Mouse (Mus musculus) limb, embryonic 10.5 days (tissue): ENCODE measurements around the gene Zfp319. TPM values are rescaled to one million over a fixed set of nuclear protein-coding genes. Genes with fewer than 3 reads are reported as not detected.

Experiments
- DNase-seq: peaks from one replicate; pipeline ENCODE4 v3.0.0-alpha.2; 2017; ENCODE audit warnings: low spot score
- H3K27ac ChIP-seq: fragments of 300-500 bp; sonication (generic); 2 replicates; pipeline ENCODE4 v1.5.1; 2016; ENCODE audit warnings: mild to moderate bottlenecking
- H3K27me3 ChIP-seq: fragments of 300-500 bp; sonication (generic); 2 replicates; pipeline ENCODE4 v1.6.1; 2016; ENCODE audit warnings: low read depth, mild to moderate bottlenecking; ENCODE audit not compliant: poor library complexity, severe bottlenecking
- H3K36me3 ChIP-seq: fragments of 300-500 bp; sonication (generic); 2 replicates; pipeline ENCODE4 v1.6.1; 2016; ENCODE audit warnings: mild to moderate bottlenecking, moderate library complexity
- H3K4me1 ChIP-seq: fragments of 300-500 bp; sonication (generic); 2 replicates; pipeline ENCODE4 v1.6.1; 2016
- H3K4me3 ChIP-seq: fragments of 300-500 bp; sonication (generic); 2 replicates; pipeline ENCODE4 v1.5.1; 2016; ENCODE audit warnings: mild to moderate bottlenecking, moderate library complexity
- H3K9me3 ChIP-seq: fragments of 300-500 bp; sonication (generic); replicated peaks from 2 replicates; pipeline ENCODE4 v1.6.1; 2016; ENCODE audit warnings: mild to moderate bottlenecking
- WGBS: fragments of 180-500 bp; shearing (Covaris S2); methylation state at CpG from one replicate; pipeline ENCODE4 v1.1.7; 2016; 5-methylcytosine and 5-hydroxymethylcytosine counted together
- polyA plus RNA-seq: library from polyadenylated mRNA; unstranded; fragments of >200 nt; fragmentation: Nextera tagmentation; extraction: Ambion mirVana; gene quantifications from 2 replicates; pipeline ENCODE4 v1.2.1, GENCODE M21; 2016

Gene Zfp319
- polyA plus RNA-seq, 1 experiment from 2014 or later: 11.5 TPM

DNA sequence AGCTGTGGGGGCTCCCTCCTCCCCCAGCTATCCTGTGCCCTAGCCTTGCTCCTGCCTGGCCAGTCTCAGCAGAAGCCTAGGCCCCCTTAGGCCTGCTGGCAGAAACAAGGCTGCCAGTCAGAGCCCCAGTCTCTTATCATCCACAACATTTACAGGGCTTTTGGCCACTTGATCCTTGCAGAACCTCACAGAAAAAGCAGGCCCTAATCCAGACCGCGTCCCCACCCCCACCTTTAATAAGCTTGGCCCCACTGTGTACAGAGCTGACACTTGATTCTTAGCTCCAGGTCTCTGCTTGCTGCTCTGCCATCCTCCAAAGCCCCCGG, 29.2 kb upstream of the Zfp319 start:
- no peak for DNase-seq
- Histone ChIP-seq H3K27me3 (no peaks in the 10 kb centered on the region), H3K4me3 (no peak overlapping the region), H3K9me3 (no peaks in the 10 kb centered on the region), H3K27ac (peak overlapping the region; percentile 3; the same call in 1 of the 2 replicates), H3K4me1 (peaks cover 36% of the 10 kb centered on the region), H3K36me3 (no peaks in the 10 kb centered on the region)
- 71% methylated on average over 3 of the region's 3 CpGs for WGBS

DNA sequence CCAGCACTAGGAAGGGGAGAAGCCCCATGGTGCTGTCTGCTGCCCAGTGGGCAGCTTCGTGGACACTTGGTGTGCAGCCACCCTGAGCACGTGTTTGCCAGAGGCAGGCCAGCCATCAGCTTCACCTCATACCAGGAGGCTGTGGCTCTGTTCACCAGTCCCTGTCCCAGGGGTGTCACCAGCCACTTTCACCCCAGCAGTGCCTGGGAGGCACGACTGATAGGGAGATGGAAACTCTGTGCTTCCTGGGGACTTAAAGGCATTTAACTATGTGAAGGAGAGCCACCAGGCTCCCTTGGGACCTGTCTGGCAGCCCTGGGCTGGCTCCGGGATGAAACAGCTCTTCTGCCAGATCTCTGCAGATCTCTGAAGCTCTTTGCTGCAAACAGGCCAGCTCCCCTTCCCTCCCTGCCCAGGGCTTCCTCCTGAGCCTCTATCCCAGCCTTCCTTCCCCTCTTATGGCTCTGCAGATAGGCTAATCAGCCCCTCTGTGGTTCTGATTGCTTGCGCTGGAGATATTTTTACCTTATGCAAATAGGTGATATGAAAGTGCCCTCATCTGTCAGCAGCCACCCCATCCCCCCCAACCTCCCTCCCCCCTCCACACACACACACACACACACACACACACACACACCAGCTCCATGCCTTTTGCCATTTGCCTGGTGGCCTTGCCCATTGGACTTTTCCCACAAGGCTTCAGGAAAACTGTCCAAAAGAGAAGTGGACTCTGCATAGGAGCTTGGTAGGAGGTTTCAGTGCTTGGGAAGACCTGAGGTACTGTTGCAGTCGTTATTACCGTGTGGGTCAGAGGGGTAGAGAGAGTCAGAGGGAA, 28.6 kb upstream of the Zfp319 start:
- H3K27me3 ChIP-seq: no peaks in the 10 kb centered on the region
- DNase-seq: no peak
- H3K4me1 ChIP-seq: peaks cover 36% of the 10 kb centered on the region
- peaks cover under 1% of the 10 kb centered on the region; the same call in 1 of the 2 replicates for H3K36me3 ChIP-seq
- H3K27ac ChIP-seq: peak overlapping the region; percentile 31; the same call in 1 of the 2 replicates
- H3K4me3 ChIP-seq: no peak overlapping the region
- no peaks in the 10 kb centered on the region for H3K9me3 ChIP-seq
- WGBS: 50% methylated on average over 7 of the region's 7 CpGs

- H3K27me3 ChIP-seq: peaks cover 12% of the 10 kb centered on the region
- H3K27ac ChIP-seq: no peak overlapping the region
- no peak overlapping the region for H3K4me3 ChIP-seq
- H3K4me1 ChIP-seq: peaks cover 34% of the 10 kb centered on the region
- DNase-seq: no peak
- H3K9me3 ChIP-seq: no peaks in the 10 kb centered on the region
- 37% methylated on average over 8 of the region's 8 CpGs for WGBS
- H3K36me3 ChIP-seq: peaks cover 4% of the 10 kb centered on the region; the same call in 1 of the 2 replicates
Observed at GRCm38 (mm10) chr8:95358550-95359411, 27.0 kb upstream of the Zfp319 start.

DNA sequence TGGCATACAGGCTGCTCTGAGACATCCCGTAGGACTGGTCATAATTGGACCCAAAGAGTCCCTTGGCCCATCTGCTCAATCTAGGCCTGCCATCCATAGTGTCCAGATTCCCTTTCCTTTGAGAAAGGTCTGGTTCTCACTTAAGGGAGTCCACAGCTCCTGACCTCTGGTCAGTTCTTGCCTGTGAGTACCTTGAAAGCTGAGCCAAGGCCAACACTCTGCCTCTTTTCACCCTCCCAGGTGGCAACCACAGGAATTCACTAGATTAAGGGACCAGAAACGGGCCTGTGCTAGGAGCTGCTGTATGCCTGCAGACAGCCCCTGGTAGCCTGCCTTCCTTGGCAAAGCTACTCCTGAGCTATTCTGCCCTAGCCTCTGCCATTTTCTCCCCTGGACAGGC, 22.9 kb upstream of the Zfp319 start:
- H3K4me1 ChIP-seq: peaks cover 41% of the 10 kb centered on the region
- no peak overlapping the region for H3K4me3 ChIP-seq
- H3K9me3 ChIP-seq: no peaks in the 10 kb centered on the region
- peaks cover 51% of the 10 kb centered on the region for H3K27me3 ChIP-seq
- WGBS: 88% methylated on average over 2 of the region's 2 CpGs
- no peak overlapping the region for H3K27ac ChIP-seq
- peaks cover 4% of the 10 kb centered on the region; the same call in 1 of the 2 replicates for H3K36me3 ChIP-seq
- DNase-seq: no peak

GRCm38 (mm10) chr8:95352871-95353866, 21.4 kb upstream of the Zfp319 start:
- peaks cover 4% of the 10 kb centered on the region; the same call in 1 of the 2 replicates for H3K36me3 ChIP-seq
- 2% methylated on average over 62 of the region's 62 CpGs for WGBS
- peak; percentile 84 for DNase-seq
- peak overlapping the region; percentile 86 for H3K4me3 ChIP-seq
- H3K9me3 ChIP-seq: no peaks in the 10 kb centered on the region
- H3K27me3 ChIP-seq: peaks cover 64% of the 10 kb centered on the region
- peak overlapping the region; percentile 93 for H3K27ac ChIP-seq
- peaks cover 33% of the 10 kb centered on the region for H3K4me1 ChIP-seq

- Histone ChIP-seq H3K4me1 (peaks cover 33% of the 10 kb centered on the region), H3K27me3 (peaks cover 68% of the 10 kb centered on the region), H3K36me3 (peaks cover 4% of the 10 kb centered on the region; the same call in 1 of the 2 replicates), H3K4me3 (peak within 1 kb of the TSS; percentile 86), H3K9me3 (no peaks in the 10 kb centered on the region), H3K27ac (peak within 1 kb of the TSS; percentile 93)
- peak; percentile 78 for DNase-seq
- under 1% methylated on average over 80 of the region's 80 CpGs for WGBS
Observed at GRCm38 (mm10) chr8:95352151-95352870, 20.6 kb upstream of the Zfp319 start, which contains the start of gene Mmp15. Gene Mmp15, plus strand, starts transcription at chr8:95352268.

GRCm38 (mm10) chr8:95351461-95351860, 19.7 kb upstream of the Zfp319 start:
- DNase-seq: no peak
- WGBS: 6% methylated on average over 15 of the region's 15 CpGs
- Histone ChIP-seq H3K4me1 (peaks cover 40% of the 10 kb centered on the region), H3K36me3 (peaks cover 4% of the 10 kb centered on the region; the same call in 1 of the 2 replicates), H3K27me3 (peaks cover 68% of the 10 kb centered on the region), H3K27ac (no peak overlapping the region), H3K9me3 (no peaks in the 10 kb centered on the region), H3K4me3 (peak overlapping the region; percentile 86)

- DNase-seq: no peak
- Histone ChIP-seq H3K27ac (no peak overlapping the region), H3K27me3 (peaks cover 59% of the 10 kb centered on the region), H3K9me3 (no peaks in the 10 kb centered on the region), H3K4me3 (no peak overlapping the region), H3K4me1 (peaks cover 43% of the 10 kb centered on the region), H3K36me3 (peaks cover 16% of the 10 kb centered on the region)
- 70% methylated on average over 19 of the region's 19 CpGs for WGBS
Observed at GRCm38 (mm10) chr8:95348811-95349630, 17.3 kb upstream of the Zfp319 start.

DNA sequence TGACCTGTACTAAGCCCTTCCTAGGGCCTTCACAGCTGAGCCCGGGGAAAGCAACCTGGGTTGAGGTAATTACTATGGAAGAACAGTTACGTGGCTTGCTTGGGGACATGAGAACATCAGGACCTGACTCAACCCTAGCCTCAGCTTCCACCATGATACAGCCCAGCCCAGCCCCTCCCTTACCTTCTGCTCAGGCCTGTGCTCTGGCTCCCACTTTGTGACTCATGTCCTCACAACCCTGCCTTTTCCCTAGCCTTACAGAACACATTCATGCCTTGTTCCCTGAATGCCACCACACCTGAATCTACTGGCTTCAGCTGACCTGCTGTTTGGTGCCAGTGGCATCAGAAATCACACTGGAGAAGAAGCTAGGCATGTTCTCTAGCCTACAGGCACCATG, 16.6 kb upstream of the Zfp319 start:
- no peak overlapping the region for H3K27ac ChIP-seq
- peaks cover 23% of the 10 kb centered on the region for H3K36me3 ChIP-seq

DNA sequence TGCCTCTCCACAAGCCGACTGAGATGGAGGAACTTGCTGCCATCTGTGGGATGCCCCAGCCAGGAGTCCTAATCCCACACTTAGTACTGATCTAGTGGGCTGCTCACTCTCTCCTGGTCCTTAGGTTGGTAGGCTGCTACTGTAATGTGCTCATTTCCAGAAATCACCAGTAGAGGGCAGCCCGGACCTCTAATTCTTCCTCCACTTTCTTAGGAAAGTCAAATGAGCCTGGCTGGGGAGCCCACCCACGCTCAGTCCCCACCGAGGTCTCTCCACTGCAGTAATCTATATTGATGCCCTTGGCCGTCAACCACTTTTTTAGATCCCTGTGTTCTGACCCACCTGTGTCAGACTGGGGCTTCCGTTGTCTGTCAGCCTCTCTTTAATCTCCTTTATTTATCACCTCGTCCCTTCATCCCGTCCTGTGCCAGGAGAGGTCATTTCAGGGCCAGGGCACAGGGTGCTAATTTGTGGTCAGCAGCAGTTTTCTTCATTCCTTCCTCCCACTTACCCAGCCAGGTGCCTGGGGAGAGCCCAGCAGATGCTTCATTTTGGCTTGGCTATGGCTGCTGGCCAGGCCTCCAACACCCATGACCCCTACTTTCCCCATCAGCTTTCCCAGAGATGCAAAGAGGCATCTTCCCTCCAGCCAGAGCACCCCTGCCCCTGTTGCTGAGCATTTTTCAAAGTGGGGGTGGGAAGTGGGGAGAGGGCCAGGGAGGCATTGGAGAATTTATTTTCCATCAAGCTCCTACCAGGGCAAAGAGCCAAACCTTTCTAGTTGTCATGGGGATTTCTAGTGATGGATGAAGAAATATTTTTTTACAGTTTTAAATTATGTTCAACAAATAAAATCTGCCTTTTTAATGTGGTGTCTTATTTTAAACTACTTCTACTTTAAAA, 15.1 kb upstream of the Zfp319 start:
- 9% methylated on average over 8 of the region's 8 CpGs for WGBS

More for the DNA sequence above, 16.6 kb upstream of the Zfp319 start:
- peaks cover 52% of the 10 kb centered on the region for H3K27me3 ChIP-seq
- H3K4me1 ChIP-seq: peaks cover 37% of the 10 kb centered on the region
- no peak overlapping the region for H3K4me3 ChIP-seq
- DNase-seq: no peak
- WGBS: 93% methylated on average over 2 of the region's 2 CpGs
- H3K9me3 ChIP-seq: no peaks in the 10 kb centered on the region

More for the DNA sequence above, 15.1 kb upstream of the Zfp319 start:
- peaks cover 30% of the 10 kb centered on the region for H3K36me3 ChIP-seq
- no peak overlapping the region for H3K27ac ChIP-seq
- DNase-seq: peak; percentile 81
- H3K9me3 ChIP-seq: no peaks in the 10 kb centered on the region
- H3K4me3 ChIP-seq: no peak overlapping the region
- peaks cover 38% of the 10 kb centered on the region for H3K27me3 ChIP-seq
- H3K4me1 ChIP-seq: peaks cover 22% of the 10 kb centered on the region
